Mouse (Mus musculus) C2C12 (cell line): ENCODE measurements around the gene Olfr11.

Experiments used
- CEBPB ChIP-seq: IDR thresholded peaks from one replicate; pipeline ENCODE4 v1.6.1; 2011; ENCODE audit warnings: low read depth, mild to moderate bottlenecking, control low read depth, moderate library complexity
- CTCF ChIP-seq: IDR thresholded peaks from one replicate; pipeline ENCODE4 v1.5.1; 2011; ENCODE audit not compliant: control insufficient read depth, insufficient read depth, insufficient read length
- MAX ChIP-seq: IDR thresholded peaks from one replicate; pipeline ENCODE4 v1.6.1; 2011; ENCODE audit warnings: mild to moderate bottlenecking, control low read depth
- MYOD1 ChIP-seq: IDR thresholded peaks from one replicate; pipeline ENCODE4 v1.6.1; 2011; ENCODE audit warnings: low read depth; ENCODE audit not compliant: control insufficient read depth, insufficient read length
- USF1 ChIP-seq: IDR thresholded peaks from one replicate; pipeline ENCODE4 v1.6.1; 2011; ENCODE audit warnings: low read depth, mild to moderate bottlenecking, control low read depth, moderate library complexity

DNA sequence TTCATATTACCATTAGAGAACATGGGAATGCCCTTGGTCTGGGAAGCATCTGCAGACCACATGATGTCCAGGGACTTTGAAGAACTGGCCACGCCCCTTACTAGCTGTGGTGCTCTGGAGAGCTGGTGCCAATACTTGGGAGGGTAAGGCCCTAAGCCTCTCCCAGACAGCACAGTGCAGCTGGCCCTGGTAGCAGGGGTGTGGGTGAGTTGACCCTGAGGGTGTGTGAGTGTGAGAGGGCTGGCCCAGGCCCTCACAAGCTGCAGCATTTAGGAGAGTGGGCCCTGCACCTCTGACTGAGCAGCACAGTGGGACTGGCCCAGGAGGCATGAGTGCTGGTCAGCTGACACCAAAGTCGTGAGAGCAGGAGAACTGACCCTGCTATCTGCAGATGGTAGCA lies 50.7 kb downstream of the Olfr11 start:
- TF ChIP-seq CTCF: no peak
- TF ChIP-seq USF1: no peak
- TF ChIP-seq MYOD1: no peak
- no peak for TF ChIP-seq CEBPB
- no peak for TF ChIP-seq MAX
